Comparison of ENCODE assay signal across 9 mouse cellular contexts in genomic region chr15:40166560-40167275, GRCm38 (mm10). TPM values are rescaled to one million over a fixed set of nuclear protein-coding genes. Genes with fewer than 3 reads are reported as not detected.
A peak's percentile ranks its signal among the peaks of the same experiment; 100 is the strongest.
DNase-seq lines count a peak whose midpoint lies in the region; ATAC-seq and TF ChIP-seq lines count a peak whose summit lies in the region.
"Had no signal": no experiment of that assay in that cellular context is flagged by ENCODE, and none has a peak within 500 bp of the region (broad histone marks: within the 10 kb centered on the region; RNA-seq: fewer than 3 reads in every experiment).

No protein-coding gene starts in this region.

- no peak overlapping the region for H3K9ac ChIP-seq in liver, embryonic 14.5 days (replicated peaks)
- no peak overlapping the region for H3K9ac ChIP-seq in liver, embryonic 12.5 days
- no peak overlapping the region for H3K9ac ChIP-seq in embryonic facial prominence, embryonic 14.5 days (ENCODE audit: low read depth, low read length)
- no peak overlapping the region for H3K9ac ChIP-seq in hindbrain, embryonic 13.5 days
- H3K9ac ChIP-seq: embryonic facial prominence, embryonic 12.5 days had no signal

- TF ChIP-seq EP300 in liver, embryonic 14.5 days (IDR thresholded peaks at IDR 0.05; ENCODE audit: low read depth), result no peak

- H3K4me2 ChIP-seq in liver, embryonic 14.5 days (ENCODE audit: low read depth), result no peak overlapping the region
- no peak overlapping the region for H3K4me2 ChIP-seq in liver, embryonic 12.5 days
- H3K4me2 ChIP-seq in embryonic facial prominence, embryonic 14.5 days (ENCODE audit: low read depth, low read length), result peak overlapping the region; percentile 40
- H3K4me2 ChIP-seq in hindbrain, embryonic 13.5 days, result no peak overlapping the region

- H3K4me1 ChIP-seq in liver, embryonic 14.5 days (replicated peaks; ENCODE audit: control insufficient read depth in 2 of 2, insufficient read depth in 2 of 2, low read length in 1 of 2), result no peaks in the 10 kb centered on the region
- H3K4me1 ChIP-seq in liver, embryonic 12.5 days, result 0 out of 2 replicates have a peak, but pooled peaks cover 3% of the 10 kb centered on the region
- peaks cover 15% of the 10 kb centered on the region for H3K4me1 ChIP-seq in embryonic facial prominence, embryonic 14.5 days (ENCODE audit: control insufficient read depth, insufficient read depth, low read length)
- peaks cover 16% of the 10 kb centered on the region for H3K4me1 ChIP-seq in hindbrain, embryonic 13.5 days (replicated peaks)

- no peak overlapping the region for H3K4me3 ChIP-seq in liver, embryonic 14.5 days (ENCODE audit: insufficient read depth in 1 of 2, low read depth in 2 of 2, low read length in 2 of 2)
- no peak overlapping the region for H3K4me3 ChIP-seq in liver, embryonic 12.5 days
- peak overlapping the region; percentile 23 for H3K4me3 ChIP-seq in embryonic facial prominence, embryonic 14.5 days (ENCODE audit: low read depth, low read length)
- H3K4me3 ChIP-seq in hindbrain, embryonic 13.5 days, result no peak overlapping the region
- H3K4me3 ChIP-seq in left cerebral cortex, adult 2 months, result peak overlapping the region; percentile 33
- H3K4me3 ChIP-seq: embryonic facial prominence, embryonic 12.5 days had no signal

- peak in 1 of 3 experiments; percentile 15 for DNase-seq in liver, embryonic 14.5 days (ENCODE audit: low read depth in 3 of 3, low spot score in 3 of 3)
- DNase-seq in ZHBTc4 (ENCODE audit: low read depth, low spot score), result peak; percentile 55
- DNase-seq in embryonic facial prominence, embryonic 14.5 days (ENCODE audit: low spot score), result peak; percentile 56
- peak in 1 of 2 experiments; percentile 46 for DNase-seq in left cerebral cortex, adult 2 months (ENCODE audit: extremely low spot score in 1 of 2, low spot score in 2 of 2)
- peak; percentile 49 for DNase-seq in naive thymus-derived CD4-positive, alpha-beta T cell, adult 2 months (ENCODE audit: low read depth)
- DNase-seq in urinary bladder, postnatal 36 days (ENCODE audit: low spot score in 2 of 2), result no peak

- no peaks in the 10 kb centered on the region for H3K9me3 ChIP-seq in liver, embryonic 14.5 days (ENCODE audit: control insufficient read depth, low read length)
- H3K9me3 ChIP-seq in liver, embryonic 12.5 days (replicated peaks), result no peaks in the 10 kb centered on the region
- H3K9me3 ChIP-seq in embryonic facial prominence, embryonic 14.5 days (ENCODE audit: control insufficient read depth, low read length), result no peaks in the 10 kb centered on the region
- H3K9me3 ChIP-seq in hindbrain, embryonic 13.5 days, result no peaks in the 10 kb centered on the region
- H3K9me3 ChIP-seq: embryonic facial prominence, embryonic 12.5 days had no signal

- no peaks in the 10 kb centered on the region for H3K27me3 ChIP-seq in liver, embryonic 14.5 days (ENCODE audit: control insufficient read depth, insufficient read depth, low read length)
- no peaks in the 10 kb centered on the region for H3K27me3 ChIP-seq in liver, embryonic 12.5 days (replicated peaks)
- no peaks in the 10 kb centered on the region for H3K27me3 ChIP-seq in embryonic facial prominence, embryonic 14.5 days (replicated peaks; ENCODE audit: control insufficient read depth, insufficient read depth, low read length)
- H3K27me3 ChIP-seq in hindbrain, embryonic 13.5 days, result peaks cover 5% of the 10 kb centered on the region; the same call in 1 of the 2 replicates
- H3K27me3 ChIP-seq: embryonic facial prominence, embryonic 12.5 days had no signal

- no peaks in the 10 kb centered on the region for H3K36me3 ChIP-seq in liver, embryonic 14.5 days (replicated peaks; ENCODE audit: control insufficient read depth, insufficient read depth, low read depth)
- no peaks in the 10 kb centered on the region for H3K36me3 ChIP-seq in liver, embryonic 12.5 days
- H3K36me3 ChIP-seq in embryonic facial prominence, embryonic 14.5 days (ENCODE audit: control insufficient read depth, insufficient read depth, low read length), result no peaks in the 10 kb centered on the region
- no peaks in the 10 kb centered on the region for H3K36me3 ChIP-seq in hindbrain, embryonic 13.5 days
- H3K36me3 ChIP-seq: embryonic facial prominence, embryonic 12.5 days had no signal

- peak; percentile 60 for TF ChIP-seq CTCF in liver, embryonic 14.5 days (IDR thresholded peaks at IDR 0.05; ENCODE audit: low read depth)
- TF ChIP-seq CTCF in left cerebral cortex, adult 2 months (IDR thresholded peaks at IDR 0.05), result peak; percentile 86

- intact Hi-C loops in left cerebral cortex, adult 2 months (cut with DNase I), result loop anchor here (1.0 kb wide), 2 partner anchors 863 to 913 kb away; no protein-coding TSS in a partner anchor

- no peak for ATAC-seq in liver, embryonic 14.5 days (ENCODE audit: insufficient read depth)
- no peak for ATAC-seq in liver, embryonic 12.5 days
- no peak for ATAC-seq in embryonic facial prominence, embryonic 14.5 days (ENCODE audit: low read depth)
- ATAC-seq in hindbrain, embryonic 13.5 days (ENCODE audit: low FRiP score), result peak; percentile 34

- 28% methylated on average over 9 of the region's 9 CpGs for WGBS in liver, embryonic 14.5 days (ENCODE audit: insufficient replicate concordance)
- 26% methylated on average over 9 of the region's 9 CpGs for WGBS in liver, embryonic 12.5 days (ENCODE audit: insufficient replicate concordance)
- 27% methylated on average over 9 of the region's 9 CpGs for WGBS in embryonic facial prominence, embryonic 14.5 days
- WGBS in hindbrain, embryonic 13.5 days, result 36% methylated on average over 9 of the region's 9 CpGs

- H3K27ac ChIP-seq in liver, embryonic 14.5 days, result no peak overlapping the region
- H3K27ac ChIP-seq in liver, embryonic 12.5 days, result no peak overlapping the region
- H3K27ac ChIP-seq in embryonic facial prominence, embryonic 14.5 days (replicated peaks; ENCODE audit: low read depth, low read length), result no peak overlapping the region
- peak overlapping the region; percentile 19; the same call in 1 of the 2 replicates for H3K27ac ChIP-seq in hindbrain, embryonic 13.5 days
- no peak overlapping the region for H3K27ac ChIP-seq in left cerebral cortex, adult 2 months
- H3K27ac ChIP-seq: embryonic facial prominence, embryonic 12.5 days had no signal

RNA-seq across cellular contexts. Expression of gene 9330182O14Rik, which starts 32.6 kb away (rescaled TPM):
- polyA plus RNA-seq in liver, embryonic 14.5 days (2012; rRNA removed), result not detected in 2 replicates
- not detected in 2 replicates for polyA plus RNA-seq in liver, embryonic 14.5 days (2014; fragmentation: Nextera tagmentation; extraction: Ambion mirVana)
- not detected in 2 replicates for polyA plus RNA-seq in liver, embryonic 12.5 days (2016; fragmentation: Nextera tagmentation; extraction: Ambion mirVana)
- polyA plus RNA-seq in embryonic facial prominence, embryonic 14.5 days (2014; fragmentation: Nextera tagmentation; extraction: Ambion mirVana), result not detected in 2 replicates
- polyA plus RNA-seq in hindbrain, embryonic 13.5 days (2015; fragmentation: Nextera tagmentation; extraction: Ambion mirVana), result not detected in 2 replicates
- total RNA-seq in left cerebral cortex, adult 2 months (2021), result not detected
- polyA plus RNA-seq: embryonic facial prominence, embryonic 12.5 days had no signal

Comparison
In these comparisons a context has a peak if more than half of its experiments do, and no peak if none do; other contexts are left out.
1. DNase-seq: peak in ZHBTc4 (single experiment), embryonic facial prominence, embryonic 14.5 days (single experiment) and naive thymus-derived CD4-positive, alpha-beta T cell, adult 2 months (single experiment); none in urinary bladder, postnatal 36 days (0 of 2).
2. H3K4me3 ChIP-seq: peak in embryonic facial prominence, embryonic 14.5 days (single experiment) and left cerebral cortex, adult 2 months (single experiment); none in liver, embryonic 14.5 days (0 of 2), liver, embryonic 12.5 days (single experiment) and hindbrain, embryonic 13.5 days (single experiment).